Mouse (Mus musculus): ENCODE measurements around the gene Rnf11. TPM values are rescaled to one million over a fixed set of nuclear protein-coding genes. Genes with fewer than 3 reads are reported as not detected.

The Rnf11 gene
- polyA plus RNA-seq, 1 experiment from 2014 or later: 54.9 TPM

DNA sequence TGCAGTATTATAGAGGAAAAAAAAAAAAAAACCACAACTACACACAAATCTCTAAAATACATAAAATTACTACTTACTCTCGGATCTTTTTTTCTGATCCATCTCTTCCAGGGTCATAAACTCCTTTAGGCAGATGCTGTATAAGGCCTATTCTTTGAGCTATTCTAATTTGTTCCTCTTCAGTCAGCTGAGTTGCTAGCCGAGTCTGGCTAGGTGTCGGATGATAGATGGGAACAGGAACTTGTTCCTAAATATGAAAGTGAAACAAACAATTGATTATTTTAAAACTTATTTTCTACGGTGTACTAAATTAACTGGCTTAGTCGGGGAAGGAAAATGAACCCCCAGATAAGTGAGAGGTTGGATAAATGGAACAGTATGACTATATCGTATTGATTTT lies 27.7 kb downstream of the Rnf11 start:
- no peaks in the 10 kb centered on the region for H3K36me3 ChIP-seq (ENCODE audit: control insufficient read depth, insufficient read depth, low read length)
- no peak overlapping the region for H3K27ac ChIP-seq (ENCODE audit: low read depth, low read length)
- no peak overlapping the region for H3K4me3 ChIP-seq (ENCODE audit: low read depth, low read length)
- 92% methylated on average over 6 of the region's 6 CpGs for WGBS
- H3K4me2 ChIP-seq: no peak overlapping the region
- H3K27me3 ChIP-seq (ENCODE audit: control insufficient read depth, insufficient read depth, low read length): no peaks in the 10 kb centered on the region
- ATAC-seq (ENCODE audit: low FRiP score) (no peak), DNase-seq (ENCODE audit: low spot score, missing footprints) (no peak)
- no peaks in the 10 kb centered on the region for H3K9me3 ChIP-seq (ENCODE audit: control insufficient read depth, low read length)
- no peaks in the 10 kb centered on the region for H3K4me1 ChIP-seq (ENCODE audit: control insufficient read depth, insufficient read depth, low read length)
- H3K9ac ChIP-seq (ENCODE audit: low read length): no peak overlapping the region

DNA sequence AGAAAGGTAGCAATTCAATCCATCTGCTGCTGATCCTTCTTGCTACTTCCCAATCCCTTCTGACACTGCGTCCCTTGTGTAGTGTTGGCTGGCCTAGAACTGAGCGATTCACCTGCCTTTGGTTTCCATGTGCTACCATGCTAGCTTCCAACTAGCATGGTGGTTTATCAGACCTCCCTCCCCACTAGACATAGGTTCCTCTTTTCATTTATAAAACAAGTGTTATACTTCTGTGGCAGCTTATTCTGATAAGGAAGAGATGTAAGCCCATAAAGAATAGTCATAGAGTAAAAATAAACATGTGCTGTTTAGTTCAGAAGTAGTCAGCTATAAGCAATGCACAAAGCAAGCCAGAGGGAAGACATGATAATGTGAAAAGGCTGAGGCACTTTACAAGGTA lies 36.0 kb downstream of the Rnf11 start:
- no peaks in the 10 kb centered on the region for H3K27me3 ChIP-seq (ENCODE audit: control insufficient read depth, insufficient read depth, low read length)
- no peaks in the 10 kb centered on the region for H3K36me3 ChIP-seq (ENCODE audit: control insufficient read depth, insufficient read depth, low read length)
- no peak overlapping the region for H3K9ac ChIP-seq (ENCODE audit: low read length)
- ATAC-seq (ENCODE audit: low FRiP score) (no peak), DNase-seq (ENCODE audit: low spot score, missing footprints) (no peak)
- H3K4me1 ChIP-seq (ENCODE audit: control insufficient read depth, insufficient read depth, low read length): 0 out of 2 replicates have a peak, but pooled peaks cover 2% of the 10 kb centered on the region
- H3K27ac ChIP-seq (ENCODE audit: low read depth, low read length): no peak overlapping the region
- H3K4me2 ChIP-seq: no peak overlapping the region
- WGBS: 96% methylated on average over 2 of the region's 2 CpGs
- H3K9me3 ChIP-seq (ENCODE audit: control insufficient read depth, low read length): no peaks in the 10 kb centered on the region
- H3K4me3 ChIP-seq (ENCODE audit: low read depth, low read length): no peak overlapping the region

DNA sequence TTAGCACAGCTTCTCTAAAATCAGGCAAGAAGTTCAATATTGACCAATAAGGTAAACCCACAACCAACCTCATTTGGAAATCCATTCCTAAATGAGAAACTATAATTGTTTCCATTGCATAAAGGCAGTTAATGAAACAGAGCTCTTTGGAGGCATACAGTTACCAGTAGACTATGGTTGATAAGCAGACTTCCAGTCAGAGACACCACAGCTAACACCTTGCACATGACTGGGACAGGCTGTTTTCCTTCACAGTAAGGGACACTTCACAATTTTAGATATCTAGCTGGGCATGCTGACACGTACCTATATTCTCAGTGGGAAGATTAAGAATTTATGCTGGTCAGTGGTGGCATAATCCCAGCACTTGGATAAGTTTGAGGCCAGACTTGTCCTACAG lies 38.6 kb downstream of the Rnf11 start:
- H3K4me1 ChIP-seq (ENCODE audit: control insufficient read depth, insufficient read depth, low read length): 0 out of 2 replicates have a peak, but pooled peaks cover 2% of the 10 kb centered on the region
- 86% methylated on average over 1 of the region's 1 CpGs for WGBS
- H3K36me3 ChIP-seq (ENCODE audit: control insufficient read depth, insufficient read depth, low read length): no peaks in the 10 kb centered on the region
- H3K9ac ChIP-seq (ENCODE audit: low read length): no peak overlapping the region
- H3K27me3 ChIP-seq (ENCODE audit: control insufficient read depth, insufficient read depth, low read length): no peaks in the 10 kb centered on the region
- DNase-seq (ENCODE audit: low spot score, missing footprints): no peak
- no peak overlapping the region for H3K4me2 ChIP-seq
- ATAC-seq (ENCODE audit: low FRiP score): no peak
- H3K4me3 ChIP-seq (ENCODE audit: low read depth, low read length): no peak overlapping the region
- no peak overlapping the region for H3K27ac ChIP-seq (ENCODE audit: low read depth, low read length)
- no peaks in the 10 kb centered on the region for H3K9me3 ChIP-seq (ENCODE audit: control insufficient read depth, low read length)

DNA sequence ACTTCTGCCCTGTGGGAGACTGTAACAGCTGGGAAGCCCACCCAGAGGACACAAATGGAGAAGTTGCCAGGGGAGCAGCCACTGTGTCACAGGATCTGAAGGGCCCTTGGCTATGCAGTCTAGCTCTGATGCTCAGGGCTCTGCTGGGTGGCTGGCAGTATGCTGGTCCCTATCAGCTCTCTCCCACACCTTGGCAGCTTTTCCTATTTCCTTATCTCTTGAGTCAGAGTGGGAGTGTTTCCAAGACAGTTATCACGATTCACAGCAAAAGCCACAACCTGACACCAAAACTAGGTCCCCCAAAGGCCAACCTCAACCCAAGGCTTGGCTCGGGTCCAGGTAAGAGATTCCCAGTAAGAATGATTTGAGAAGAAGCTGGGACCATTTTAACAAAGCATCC lies 39.1 kb downstream of the Rnf11 start:
- DNase-seq (ENCODE audit: low spot score, missing footprints) (no peak), ATAC-seq (ENCODE audit: low FRiP score) (no peak)
- Histone ChIP-seq H3K9me3 (ENCODE audit: control insufficient read depth, low read length) (no peaks in the 10 kb centered on the region), H3K4me3 (ENCODE audit: low read depth, low read length) (no peak overlapping the region), H3K27ac (ENCODE audit: low read depth, low read length) (no peak overlapping the region), H3K27me3 (ENCODE audit: control insufficient read depth, insufficient read depth, low read length) (no peaks in the 10 kb centered on the region), H3K4me1 (ENCODE audit: control insufficient read depth, insufficient read depth, low read length) (0 out of 2 replicates have a peak, but pooled peaks cover 2% of the 10 kb centered on the region), H3K36me3 (ENCODE audit: control insufficient read depth, insufficient read depth, low read length) (no peaks in the 10 kb centered on the region), H3K4me2 (no peak overlapping the region), H3K9ac (ENCODE audit: low read length) (no peak overlapping the region)
- 72% methylated on average over 2 of the region's 2 CpGs for WGBS

DNA sequence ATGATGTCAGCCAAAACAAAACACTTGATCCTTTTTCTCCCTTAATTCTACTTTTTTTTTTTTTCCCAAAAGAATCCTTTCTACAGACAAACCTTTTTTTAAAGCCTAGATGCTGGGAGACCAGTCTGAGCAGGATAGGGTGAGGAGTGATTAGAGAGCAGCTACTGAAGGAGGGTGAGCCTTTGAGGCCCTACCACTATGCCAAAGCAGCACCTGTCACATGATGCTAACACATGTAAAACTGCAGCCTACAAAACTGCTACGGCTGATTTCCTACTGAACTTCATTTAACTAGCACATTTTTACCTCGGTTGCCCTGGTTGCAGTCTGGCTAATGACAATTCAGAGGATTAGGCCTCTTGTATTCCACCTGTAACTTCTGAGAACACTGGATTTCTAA lies 39.6 kb downstream of the Rnf11 start:
- no peaks in the 10 kb centered on the region for H3K9me3 ChIP-seq (ENCODE audit: control insufficient read depth, low read length)
- H3K4me1 ChIP-seq (ENCODE audit: control insufficient read depth, insufficient read depth, low read length): 0 out of 2 replicates have a peak, but pooled peaks cover 2% of the 10 kb centered on the region
- H3K4me2 ChIP-seq: no peak overlapping the region
- no peak overlapping the region for H3K27ac ChIP-seq (ENCODE audit: low read depth, low read length)
- no peaks in the 10 kb centered on the region for H3K36me3 ChIP-seq (ENCODE audit: control insufficient read depth, insufficient read depth, low read length)
- 51% methylated on average over 2 of the region's 2 CpGs for WGBS
- no peak overlapping the region for H3K9ac ChIP-seq (ENCODE audit: low read length)
- H3K4me3 ChIP-seq (ENCODE audit: low read depth, low read length): no peak overlapping the region
- DNase-seq (ENCODE audit: low spot score, missing footprints) (no peak), ATAC-seq (ENCODE audit: low FRiP score) (no peak)
- H3K27me3 ChIP-seq (ENCODE audit: control insufficient read depth, insufficient read depth, low read length): no peaks in the 10 kb centered on the region

DNA sequence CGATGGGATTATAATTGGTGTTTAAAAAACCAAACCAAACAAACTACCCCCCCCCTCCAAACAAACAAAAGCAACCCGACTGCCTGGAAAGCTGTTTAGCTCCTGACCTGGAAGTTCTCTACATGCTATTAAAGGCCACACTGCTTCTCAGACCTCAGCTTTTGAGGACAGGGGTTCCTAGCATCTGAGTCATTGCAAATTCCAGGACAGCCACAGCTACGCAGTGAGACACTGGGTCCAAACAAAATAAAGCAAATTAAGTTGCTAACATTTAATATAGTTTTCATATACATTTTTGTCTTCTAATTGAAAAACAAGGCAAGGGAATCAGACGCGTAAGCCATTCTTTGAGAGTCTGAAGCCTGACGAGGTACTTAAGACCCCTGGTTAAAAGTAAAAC lies 40.1 kb downstream of the Rnf11 start:
- Histone ChIP-seq H3K4me3 (ENCODE audit: low read depth, low read length) (no peak overlapping the region), H3K27me3 (ENCODE audit: control insufficient read depth, insufficient read depth, low read length) (no peaks in the 10 kb centered on the region), H3K4me1 (ENCODE audit: control insufficient read depth, insufficient read depth, low read length) (0 out of 2 replicates have a peak, but pooled peaks cover 2% of the 10 kb centered on the region), H3K9me3 (ENCODE audit: control insufficient read depth, low read length) (no peaks in the 10 kb centered on the region), H3K36me3 (ENCODE audit: control insufficient read depth, insufficient read depth, low read length) (no peaks in the 10 kb centered on the region), H3K27ac (ENCODE audit: low read depth, low read length) (no peak overlapping the region), H3K4me2 (no peak overlapping the region), H3K9ac (ENCODE audit: low read length) (no peak overlapping the region)
- 71% methylated on average over 6 of the region's 6 CpGs for WGBS
- ATAC-seq (ENCODE audit: low FRiP score) (no peak), DNase-seq (ENCODE audit: low spot score, missing footprints) (no peak)

DNA sequence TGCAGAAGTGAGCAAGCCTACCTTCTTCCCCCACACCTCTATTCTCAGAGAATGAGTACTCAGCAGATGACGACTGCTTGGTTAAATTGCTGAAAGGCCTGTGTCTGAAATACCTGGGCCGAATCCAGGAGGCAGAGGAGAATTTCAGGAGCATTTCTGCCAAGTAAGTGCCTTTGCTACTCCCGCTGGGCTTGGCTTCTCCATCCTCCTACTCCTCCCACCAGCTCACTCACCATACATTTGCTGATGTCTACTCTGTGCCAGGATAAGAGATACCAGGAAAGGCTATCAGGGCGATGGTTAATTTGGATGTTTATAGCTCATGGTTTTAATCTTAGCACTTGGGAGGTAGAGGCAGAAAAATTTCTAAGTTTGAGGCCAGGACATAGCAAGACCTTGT lies 41.9 kb downstream of the Rnf11 start:
- H3K9me3 ChIP-seq (ENCODE audit: control insufficient read depth, low read length): no peaks in the 10 kb centered on the region
- H3K27ac ChIP-seq (ENCODE audit: low read depth, low read length): no peak overlapping the region
- DNase-seq (ENCODE audit: low spot score, missing footprints): no peak
- no peak overlapping the region for H3K9ac ChIP-seq (ENCODE audit: low read length)
- no peak overlapping the region for H3K4me2 ChIP-seq
- H3K4me1 ChIP-seq (ENCODE audit: control insufficient read depth, insufficient read depth, low read length): 0 out of 2 replicates have a peak, but pooled peaks cover 2% of the 10 kb centered on the region
- H3K27me3 ChIP-seq (ENCODE audit: control insufficient read depth, insufficient read depth, low read length): no peaks in the 10 kb centered on the region
- no peaks in the 10 kb centered on the region for H3K36me3 ChIP-seq (ENCODE audit: control insufficient read depth, insufficient read depth, low read length)
- 88% methylated on average over 4 of the region's 4 CpGs for WGBS
- no peak overlapping the region for H3K4me3 ChIP-seq (ENCODE audit: low read depth, low read length)
- no peak for ATAC-seq (ENCODE audit: low FRiP score)

DNA sequence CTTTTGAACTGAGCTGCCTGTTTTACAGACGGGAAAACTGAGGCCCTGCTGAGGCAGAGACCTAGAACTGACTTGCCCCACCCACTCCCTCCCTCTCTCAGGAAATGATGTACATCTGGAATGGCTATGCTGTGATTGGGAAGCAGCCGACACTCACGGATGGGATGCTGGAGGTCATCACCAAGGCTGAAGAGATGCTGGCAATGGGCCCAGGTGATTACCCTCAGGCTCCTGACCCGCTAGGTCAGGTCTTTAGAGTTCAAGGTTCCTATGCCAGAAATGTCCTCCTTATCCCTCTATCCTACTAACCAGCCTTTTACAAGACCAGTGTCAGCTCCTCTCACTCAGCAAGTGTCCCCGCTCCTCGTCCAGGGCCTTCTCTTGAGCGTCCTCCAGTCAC lies 42.4 kb downstream of the Rnf11 start:
- Histone ChIP-seq H3K4me1 (ENCODE audit: control insufficient read depth, insufficient read depth, low read length) (0 out of 2 replicates have a peak, but pooled peaks cover 2% of the 10 kb centered on the region), H3K36me3 (ENCODE audit: control insufficient read depth, insufficient read depth, low read length) (no peaks in the 10 kb centered on the region), H3K9me3 (ENCODE audit: control insufficient read depth, low read length) (no peaks in the 10 kb centered on the region), H3K9ac (ENCODE audit: low read length) (no peak overlapping the region), H3K27ac (ENCODE audit: low read depth, low read length) (no peak overlapping the region), H3K4me3 (ENCODE audit: low read depth, low read length) (no peak overlapping the region), H3K4me2 (no peak overlapping the region), H3K27me3 (ENCODE audit: control insufficient read depth, insufficient read depth, low read length) (no peaks in the 10 kb centered on the region)
- no peak for DNase-seq (ENCODE audit: low spot score, missing footprints)
- WGBS: 93% methylated on average over 7 of the region's 7 CpGs
- no peak for ATAC-seq (ENCODE audit: low FRiP score)

DNA sequence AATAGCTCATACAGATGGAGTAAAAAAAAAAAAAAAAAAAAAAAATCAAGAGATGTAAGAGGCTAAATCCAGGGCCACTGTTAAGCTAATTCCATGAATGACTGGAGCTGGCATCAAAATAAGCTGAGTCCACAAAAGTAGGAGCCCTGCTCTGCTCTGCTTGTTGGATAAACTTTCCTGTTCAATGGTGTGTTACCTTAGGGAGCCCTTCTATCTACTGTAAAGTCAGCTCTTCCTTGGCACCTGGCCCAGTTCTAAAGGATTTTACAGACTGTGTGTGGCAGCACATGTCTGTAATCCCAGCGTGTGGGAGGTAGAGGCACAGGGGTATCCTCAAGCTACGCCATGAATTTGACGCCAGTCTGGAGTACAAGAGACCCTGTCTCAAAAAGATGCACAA lies 43.5 kb downstream of the Rnf11 start:
- no peak overlapping the region for H3K9ac ChIP-seq (ENCODE audit: low read length)
- 96% methylated on average over 3 of the region's 3 CpGs for WGBS
- H3K27me3 ChIP-seq (ENCODE audit: control insufficient read depth, insufficient read depth, low read length): no peaks in the 10 kb centered on the region

DNA sequence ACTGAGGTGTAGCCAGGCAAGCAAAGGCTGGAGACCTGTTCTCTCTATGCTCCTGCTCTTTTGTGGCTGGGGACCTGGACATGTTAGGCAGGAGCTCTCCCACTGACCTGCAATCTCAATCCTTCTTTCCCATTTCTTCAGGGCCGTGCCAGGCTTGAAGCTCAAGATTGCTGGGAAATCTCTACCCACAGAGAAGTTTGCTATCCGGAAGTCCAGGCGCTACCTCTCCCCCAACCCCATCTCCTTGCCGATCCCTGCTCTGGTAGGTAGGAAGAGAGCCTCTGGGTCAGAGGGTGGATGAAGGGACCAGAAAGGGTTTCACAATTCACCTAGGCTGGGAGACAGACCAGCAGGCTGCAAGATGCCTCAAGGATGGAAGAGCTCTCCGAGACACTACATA lies 44.1 kb downstream of the Rnf11 start:
- Histone ChIP-seq H3K9me3 (ENCODE audit: control insufficient read depth, low read length) (no peaks in the 10 kb centered on the region), H3K27ac (ENCODE audit: low read depth, low read length) (no peak overlapping the region), H3K4me2 (no peak overlapping the region), H3K4me3 (ENCODE audit: low read depth, low read length) (no peak overlapping the region), H3K9ac (ENCODE audit: low read length) (no peak overlapping the region), H3K27me3 (ENCODE audit: control insufficient read depth, insufficient read depth, low read length) (no peaks in the 10 kb centered on the region), H3K36me3 (ENCODE audit: control insufficient read depth, insufficient read depth, low read length) (no peaks in the 10 kb centered on the region), H3K4me1 (ENCODE audit: control insufficient read depth, insufficient read depth, low read length) (0 out of 2 replicates have a peak, but pooled peaks cover 2% of the 10 kb centered on the region)
- 91% methylated on average over 5 of the region's 5 CpGs for WGBS
- ATAC-seq (ENCODE audit: low FRiP score) (no peak), DNase-seq (ENCODE audit: low spot score, missing footprints) (no peak)

More for the DNA sequence above, 43.5 kb downstream of the Rnf11 start:
- DNase-seq (ENCODE audit: low spot score, missing footprints) (no peak), ATAC-seq (ENCODE audit: low FRiP score) (no peak)
- Histone ChIP-seq H3K27ac (ENCODE audit: low read depth, low read length) (no peak overlapping the region), H3K9me3 (ENCODE audit: control insufficient read depth, low read length) (no peaks in the 10 kb centered on the region), H3K4me1 (ENCODE audit: control insufficient read depth, insufficient read depth, low read length) (0 out of 2 replicates have a peak, but pooled peaks cover 2% of the 10 kb centered on the region), H3K36me3 (ENCODE audit: control insufficient read depth, insufficient read depth, low read length) (no peaks in the 10 kb centered on the region), H3K4me2 (no peak overlapping the region), H3K4me3 (ENCODE audit: low read depth, low read length) (no peak overlapping the region)
